Mouse (Mus musculus): ENCODE measurements at regions not wholly inside any gene's neighbourhood (a gene's known extent, or its start where the extent isn't known, plus 50 kb on each side); places are given as distances from the start of the nearest gene placed in this dataset.
"Not testable (repeated sequence)": the region's sequence is repeated elsewhere in the genome, so short reads cannot be mapped to it uniquely, and the experiment has no call there.

GRCm38 (mm10) chr9:31648551-31648950 lies 184.3 kb upstream of the Tmem45b start:
- H3K27ac ChIP-seq: no peak overlapping the region
- no peak overlapping the region for H3K4me2 ChIP-seq (replicated peaks)
- H3K27me3 ChIP-seq (replicated peaks): no peaks in the 10 kb centered on the region
- H3K4me1 ChIP-seq (replicated peaks): no peaks in the 10 kb centered on the region
- no peak overlapping the region for H3K4me3 ChIP-seq (replicated peaks)
- H3K9ac ChIP-seq: no peak overlapping the region
- 86% methylated on average over 9 of the region's 9 CpGs for WGBS
- no peak for ATAC-seq
- no peaks in the 10 kb centered on the region for H3K9me3 ChIP-seq
- no peaks in the 10 kb centered on the region for H3K36me3 ChIP-seq

GRCm38 (mm10) chr9:31645114-31645513 lies 180.9 kb upstream of the Tmem45b start:
- Histone ChIP-seq H3K4me2 (replicated peaks) (no peak overlapping the region), H3K4me3 (replicated peaks) (no peak overlapping the region), H3K27ac (no peak overlapping the region), H3K9ac (no peak overlapping the region), H3K27me3 (replicated peaks) (no peaks in the 10 kb centered on the region), H3K36me3 (no peaks in the 10 kb centered on the region), H3K4me1 (replicated peaks) (no peaks in the 10 kb centered on the region), H3K9me3 (no peaks in the 10 kb centered on the region)
- WGBS: 79% methylated on average over 7 of the region's 7 CpGs
- ATAC-seq: no peak

GRCm38 (mm10) chr9:31644106-31644505 lies 179.8 kb upstream of the Tmem45b start:
- Histone ChIP-seq H3K4me1 (replicated peaks) (no peaks in the 10 kb centered on the region), H3K9me3 (no peaks in the 10 kb centered on the region), H3K27me3 (replicated peaks) (no peaks in the 10 kb centered on the region), H3K27ac (no peak overlapping the region), H3K9ac (no peak overlapping the region), H3K4me3 (replicated peaks) (no peak overlapping the region), H3K36me3 (no peaks in the 10 kb centered on the region), H3K4me2 (replicated peaks) (no peak overlapping the region)
- 86% methylated on average over 3 of the region's 3 CpGs for WGBS
- no peak for ATAC-seq

GRCm38 (mm10) chr9:31642169-31642568 lies 177.9 kb upstream of the Tmem45b start:
- Histone ChIP-seq H3K4me1 (replicated peaks) (no peaks in the 10 kb centered on the region), H3K4me3 (replicated peaks) (no peak overlapping the region), H3K9ac (no peak overlapping the region), H3K9me3 (no peaks in the 10 kb centered on the region), H3K4me2 (replicated peaks) (no peak overlapping the region), H3K27me3 (replicated peaks) (no peaks in the 10 kb centered on the region), H3K27ac (no peak overlapping the region), H3K36me3 (no peaks in the 10 kb centered on the region)
- WGBS: 74% methylated on average over 4 of the region's 4 CpGs
- ATAC-seq: no peak

GRCm38 (mm10) chr9:31628291-31628690 lies 164.0 kb upstream of the Tmem45b start:
- no peaks in the 10 kb centered on the region for H3K36me3 ChIP-seq
- H3K4me3 ChIP-seq (replicated peaks): no peak overlapping the region
- H3K27ac ChIP-seq: no peak overlapping the region
- 89% methylated on average over 6 of the region's 6 CpGs for WGBS
- H3K9ac ChIP-seq: no peak overlapping the region
- H3K4me1 ChIP-seq (replicated peaks): no peaks in the 10 kb centered on the region
- H3K27me3 ChIP-seq (replicated peaks): no peaks in the 10 kb centered on the region
- H3K4me2 ChIP-seq (replicated peaks): no peak overlapping the region
- no peaks in the 10 kb centered on the region for H3K9me3 ChIP-seq
- no peak for ATAC-seq

GRCm38 (mm10) chr9:31621553-31621952 lies 157.3 kb upstream of the Tmem45b start:
- not testable (repeated sequence) for H3K27ac ChIP-seq; ATAC-seq; H3K27me3 ChIP-seq (replicated peaks); H3K36me3 ChIP-seq; H3K9me3 ChIP-seq; H3K4me2 ChIP-seq (replicated peaks); H3K4me3 ChIP-seq (replicated peaks); H3K4me1 ChIP-seq (replicated peaks); H3K9ac ChIP-seq
- WGBS: 93% methylated on average over 7 of the region's 7 CpGs

- H3K27ac ChIP-seq: no peak overlapping the region
- H3K9me3 ChIP-seq: no peaks in the 10 kb centered on the region
- no peak overlapping the region for H3K9ac ChIP-seq
- no peak overlapping the region for H3K4me2 ChIP-seq (replicated peaks)
- H3K36me3 ChIP-seq: no peaks in the 10 kb centered on the region
- no peak overlapping the region for H3K4me3 ChIP-seq (replicated peaks)
- 40% methylated on average over 6 of the region's 6 CpGs for WGBS
- H3K27me3 ChIP-seq (replicated peaks): no peaks in the 10 kb centered on the region
- ATAC-seq: no peak
- no peaks in the 10 kb centered on the region for H3K4me1 ChIP-seq (replicated peaks)
Observed at GRCm38 (mm10) chr9:31619344-31619743, 155.1 kb upstream of the Tmem45b start.

- Histone ChIP-seq H3K9ac (no peak overlapping the region), H3K9me3 (no peaks in the 10 kb centered on the region), H3K4me1 (replicated peaks) (peaks cover 8% of the 10 kb centered on the region), H3K4me2 (replicated peaks) (no peak overlapping the region), H3K27me3 (replicated peaks) (no peaks in the 10 kb centered on the region; the same call in 1 of the 2 replicates), H3K36me3 (no peaks in the 10 kb centered on the region), H3K4me3 (replicated peaks) (no peak overlapping the region), H3K27ac (no peak overlapping the region)
- no peak for ATAC-seq
- 66% methylated on average over 13 of the region's 13 CpGs for WGBS
Observed at GRCm38 (mm10) chr9:31614250-31614945, 150.1 kb upstream of the Tmem45b start.

GRCm38 (mm10) chr9:31611036-31611695 lies 146.9 kb upstream of the Tmem45b start:
- H3K9ac ChIP-seq: no peak overlapping the region
- no peak overlapping the region; the same call in 1 of the 2 replicates for H3K27ac ChIP-seq
- 68% methylated on average over 8 of the region's 8 CpGs for WGBS
- H3K4me2 ChIP-seq (replicated peaks): no peak overlapping the region
- H3K4me1 ChIP-seq (replicated peaks): peaks cover 8% of the 10 kb centered on the region
- no peaks in the 10 kb centered on the region; the same call in 1 of the 2 replicates for H3K27me3 ChIP-seq (replicated peaks)
- ATAC-seq: no peak
- no peaks in the 10 kb centered on the region for H3K9me3 ChIP-seq
- no peaks in the 10 kb centered on the region for H3K36me3 ChIP-seq
- H3K4me3 ChIP-seq (replicated peaks): no peak overlapping the region

- no peak overlapping the region for H3K4me3 ChIP-seq (replicated peaks)
- no peaks in the 10 kb centered on the region; the same call in 1 of the 2 replicates for H3K27me3 ChIP-seq (replicated peaks)
- peak; percentile 76 for ATAC-seq
- WGBS: 28% methylated on average over 4 of the region's 4 CpGs
- peaks cover 8% of the 10 kb centered on the region for H3K4me1 ChIP-seq (replicated peaks)
- H3K9ac ChIP-seq: no peak overlapping the region
- H3K4me2 ChIP-seq (replicated peaks): no peak overlapping the region
- H3K9me3 ChIP-seq: no peaks in the 10 kb centered on the region
- H3K27ac ChIP-seq: no peak overlapping the region; the same call in 1 of the 2 replicates
- H3K36me3 ChIP-seq: no peaks in the 10 kb centered on the region
Observed at GRCm38 (mm10) chr9:31610631-31611030, 146.4 kb upstream of the Tmem45b start.

GRCm38 (mm10) chr9:31610212-31610611 lies 145.9 kb upstream of the Tmem45b start:
- Histone ChIP-seq H3K4me2 (replicated peaks) (no peak overlapping the region), H3K36me3 (no peaks in the 10 kb centered on the region), H3K4me3 (replicated peaks) (no peak overlapping the region), H3K27me3 (replicated peaks) (no peaks in the 10 kb centered on the region; the same call in 1 of the 2 replicates), H3K4me1 (replicated peaks) (peaks cover 8% of the 10 kb centered on the region), H3K9me3 (no peaks in the 10 kb centered on the region), H3K27ac (no peak overlapping the region), H3K9ac (no peak overlapping the region)
- peak; percentile 56 for ATAC-seq
- 75% methylated on average over 1 of the region's 1 CpGs for WGBS

- WGBS: 79% methylated on average over 3 of the region's 3 CpGs
- H3K36me3 ChIP-seq: no peaks in the 10 kb centered on the region
- no peak overlapping the region for H3K27ac ChIP-seq
- no peak overlapping the region for H3K4me3 ChIP-seq (replicated peaks)
- no peak overlapping the region for H3K4me2 ChIP-seq (replicated peaks)
- no peak for ATAC-seq
- H3K9ac ChIP-seq: no peak overlapping the region
- no peaks in the 10 kb centered on the region; the same call in 1 of the 2 replicates for H3K27me3 ChIP-seq (replicated peaks)
- no peaks in the 10 kb centered on the region for H3K9me3 ChIP-seq
- peaks cover 8% of the 10 kb centered on the region for H3K4me1 ChIP-seq (replicated peaks)
Observed at GRCm38 (mm10) chr9:31609731-31610130, 145.5 kb upstream of the Tmem45b start.
